Mouse (Mus musculus) brain, adult 2 months (tissue): ENCODE results near the gene Zrsr1.

ENCODE experiments used
- DNase-seq: peaks from one replicate; pipeline ENCODE4 v3.0.0; 2011; ENCODE audit warnings: low read depth, low spot score

Zrsr1 gene

DNA sequence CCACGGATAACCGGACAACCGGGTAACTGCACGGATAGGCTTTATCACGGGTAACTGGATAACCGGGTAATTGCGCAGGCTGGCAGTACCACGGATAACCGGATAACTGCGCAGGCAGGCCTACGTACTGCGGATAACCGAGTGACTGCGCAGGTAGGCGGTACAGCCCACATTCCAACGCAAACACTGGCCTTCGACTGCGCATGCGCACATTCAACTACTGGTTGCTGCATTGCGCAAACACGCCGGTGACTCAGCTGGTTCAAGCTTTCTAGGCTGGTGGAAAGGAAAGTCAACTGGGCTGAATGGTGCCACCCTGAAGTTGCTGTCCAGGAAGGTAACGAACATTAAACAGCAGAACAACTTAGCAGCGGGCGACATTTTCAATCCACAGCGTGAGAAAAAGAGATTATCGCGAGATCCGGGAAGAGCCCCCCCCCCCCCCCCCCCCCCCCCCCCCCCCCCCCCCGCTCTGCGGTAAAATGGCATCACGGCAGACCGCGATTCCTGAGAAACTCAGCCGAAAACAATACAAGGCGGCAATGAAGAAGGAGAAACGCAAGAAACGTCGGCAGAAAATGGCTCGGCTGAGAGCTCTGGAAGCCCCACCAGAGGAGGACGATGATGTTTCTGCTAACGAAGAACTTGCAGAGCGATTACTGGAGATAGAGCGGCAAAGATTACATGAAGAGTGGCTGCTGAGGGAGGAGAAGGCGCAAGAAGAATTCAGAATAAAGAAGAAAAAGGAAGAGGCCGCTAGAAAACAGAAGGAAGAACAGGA, 1.1 kb downstream of the Zrsr1 start:
- peak; percentile 92 for DNase-seq

DNA sequence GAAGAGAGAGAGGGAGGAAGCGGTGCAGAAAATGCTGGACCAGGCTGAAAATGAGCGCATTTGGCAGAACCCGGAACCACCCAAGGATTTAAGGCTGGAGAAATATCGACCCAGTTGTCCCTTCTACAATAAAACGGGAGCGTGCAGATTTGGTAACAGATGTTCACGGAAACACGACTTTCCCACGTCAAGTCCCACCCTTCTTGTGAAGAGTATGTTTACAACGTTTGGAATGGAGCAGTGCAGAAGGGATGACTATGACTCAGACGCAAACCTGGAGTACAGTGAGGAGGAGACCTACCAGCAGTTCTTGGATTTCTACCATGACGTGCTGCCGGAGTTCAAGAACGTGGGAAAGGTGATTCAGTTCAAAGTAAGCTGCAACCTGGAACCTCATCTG, 1.8 kb downstream of the Zrsr1 start:
- DNase-seq = peak; percentile 78

DNA sequence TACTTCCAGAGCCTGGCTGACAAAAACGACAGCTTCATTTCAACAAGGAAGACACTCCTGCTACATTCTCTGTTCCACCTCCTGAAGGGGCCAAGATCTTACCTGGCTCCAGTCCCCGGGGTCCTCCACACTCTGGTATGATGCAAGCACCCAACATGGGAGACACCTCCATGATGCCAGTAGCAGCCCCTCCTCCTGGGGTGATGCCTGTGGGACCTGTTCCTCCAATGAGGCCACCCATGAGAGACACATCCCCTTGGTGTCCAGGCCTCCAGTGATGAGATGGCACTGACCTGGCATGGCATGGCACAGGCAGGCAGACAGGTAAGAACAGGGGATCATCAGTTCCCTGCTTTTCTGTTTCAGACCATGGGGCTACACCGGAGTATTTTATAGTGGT, 6.4 kb downstream of the Zrsr1 start:
- DNase-seq = no peak

DNA sequence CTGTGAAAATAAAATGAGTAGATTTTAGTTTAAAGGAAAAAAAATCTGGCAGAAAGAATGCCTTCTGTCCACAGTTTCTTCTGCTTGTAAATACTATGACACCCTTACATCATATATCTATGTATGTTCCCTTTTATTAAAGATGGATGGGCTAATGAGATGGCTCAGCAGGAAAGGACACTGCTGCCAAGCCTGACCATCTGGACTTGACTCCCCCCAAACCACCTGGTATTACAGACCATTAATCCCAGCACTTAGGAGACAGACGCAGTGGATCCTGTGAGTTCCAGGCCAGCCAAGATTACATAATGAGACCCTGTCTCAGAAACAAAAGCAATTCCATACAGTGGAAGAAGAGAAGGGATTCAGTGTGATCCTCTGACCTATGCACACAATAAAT, 6.9 kb downstream of the Zrsr1 start:
- peak; percentile 87 for DNase-seq

DNA sequence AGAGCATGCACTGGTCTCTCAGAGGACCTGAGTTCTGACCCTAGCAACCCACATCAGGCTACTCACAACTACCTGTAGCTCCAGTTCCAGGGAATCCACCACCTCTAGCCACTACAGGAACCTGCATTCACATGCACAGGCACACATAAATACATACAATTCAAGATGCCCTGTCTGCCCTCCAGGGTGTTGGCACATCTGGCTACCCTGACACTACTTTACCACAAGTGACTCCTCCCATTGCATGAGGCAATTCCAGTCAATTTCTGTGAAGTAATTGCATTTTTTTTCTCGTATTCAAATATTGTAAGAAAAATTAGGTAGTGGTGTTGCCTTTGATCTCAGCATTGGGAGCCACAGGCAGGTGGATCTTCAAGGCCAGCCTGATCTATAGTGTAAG, 7.4 kb downstream of the Zrsr1 start:
- no peak for DNase-seq

DNA sequence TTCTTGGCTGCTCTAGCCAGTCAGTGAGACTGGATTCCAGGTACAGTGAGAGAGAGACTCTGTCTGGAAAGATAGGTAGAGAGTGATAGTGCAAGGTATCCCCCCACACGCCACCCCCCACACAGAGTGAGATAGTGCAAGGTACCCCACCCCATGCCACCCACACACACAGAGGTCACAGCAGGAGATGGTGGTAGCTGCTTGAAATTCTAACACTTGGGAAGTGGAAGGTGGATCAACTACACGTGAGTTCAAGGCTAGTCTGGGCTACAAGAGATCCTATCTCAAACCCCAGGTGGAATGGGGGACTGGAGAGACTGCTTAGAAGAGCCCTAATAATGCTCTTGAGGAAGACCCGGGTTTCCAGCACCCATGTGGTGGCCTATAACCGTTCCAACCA, 9.2 kb downstream of the Zrsr1 start:
- DNase-seq = no peak

DNA sequence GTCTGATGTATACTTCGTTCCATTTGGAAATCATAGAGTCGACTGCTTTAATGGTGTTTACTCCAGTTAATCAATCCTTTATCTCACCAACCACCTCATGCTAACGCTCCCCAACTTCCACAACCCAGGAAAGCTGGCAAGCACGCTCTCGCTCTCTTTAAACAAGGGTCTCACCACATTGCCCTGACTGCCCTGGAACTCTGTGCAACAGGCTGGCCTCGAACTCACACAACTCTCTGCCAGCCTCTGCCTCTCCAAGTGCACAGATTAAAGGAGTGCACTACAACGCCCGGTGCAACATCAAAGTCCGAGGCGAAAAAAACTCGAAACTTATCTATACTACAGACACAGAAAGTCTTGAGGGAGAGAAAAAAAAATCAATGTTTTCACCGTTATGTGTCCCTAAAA, 9.7 kb downstream of the Zrsr1 start:
- DNase-seq = peak; percentile 20

DNA sequence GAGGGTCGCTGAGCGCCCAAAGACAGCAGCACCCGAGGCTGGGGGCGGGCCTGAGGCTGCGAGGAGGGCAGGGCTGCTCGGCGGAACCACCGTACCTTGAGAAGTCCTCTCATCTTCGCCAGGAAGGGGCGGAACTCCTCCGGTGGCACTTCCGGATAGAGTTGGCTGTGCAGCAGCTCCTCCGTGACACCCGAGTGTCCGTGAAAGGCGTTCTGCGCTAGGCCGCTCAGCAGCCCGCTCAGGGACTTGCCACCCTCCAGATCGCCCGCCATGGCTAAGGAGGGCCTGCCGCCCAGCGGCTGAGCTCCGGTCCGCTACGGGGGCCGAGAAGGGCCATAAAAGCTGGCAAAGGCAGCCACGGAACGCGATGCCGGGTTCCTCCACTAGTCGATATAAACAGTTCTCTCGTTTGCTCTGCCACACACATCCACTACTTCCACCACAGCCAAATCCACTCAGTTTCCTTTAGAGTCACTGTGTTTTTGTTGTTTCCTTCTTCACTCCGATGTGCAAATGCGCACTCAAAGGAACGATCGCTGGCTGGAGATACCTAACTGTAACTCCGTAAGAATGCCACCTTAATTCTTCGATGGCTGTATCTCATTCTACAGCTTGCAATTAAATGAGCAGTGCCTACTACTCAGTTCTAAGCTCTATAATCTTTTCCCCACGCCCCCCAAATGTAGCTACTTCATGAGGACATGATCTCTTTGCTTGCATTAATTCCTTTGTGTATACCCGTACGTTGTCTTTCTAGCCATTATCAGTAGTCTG, 10.4 kb downstream of the Zrsr1 start, which contains the start of the genes Gm28048 and Commd1:
Gene Gm28048, minus strand, starts transcription at position 107 of the 774 bp plus-strand sequence.
Gene Commd1, minus strand, starts transcription at position 399 of the 774 bp plus-strand sequence.
- peak; percentile 98 for DNase-seq

DNA sequence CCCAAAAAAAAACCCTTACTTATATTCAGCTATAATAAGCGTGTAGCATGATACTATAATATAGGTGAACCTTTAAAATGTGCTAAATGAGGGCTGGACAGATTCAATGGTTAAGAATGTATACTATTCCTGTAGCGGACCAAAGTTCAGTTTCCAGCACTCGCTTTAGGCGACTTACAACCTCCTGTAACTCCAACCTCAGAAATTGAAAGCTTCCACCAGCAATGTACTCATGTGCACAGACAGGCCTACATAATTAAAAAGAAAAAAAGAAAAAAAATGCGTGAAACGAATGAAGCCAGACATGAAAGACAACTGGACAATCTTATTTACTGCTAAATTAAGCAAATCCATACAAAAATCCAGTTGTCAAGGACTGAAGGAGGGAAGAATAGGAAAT, 11.0 kb downstream of the Zrsr1 start:
- DNase-seq = no peak

DNA sequence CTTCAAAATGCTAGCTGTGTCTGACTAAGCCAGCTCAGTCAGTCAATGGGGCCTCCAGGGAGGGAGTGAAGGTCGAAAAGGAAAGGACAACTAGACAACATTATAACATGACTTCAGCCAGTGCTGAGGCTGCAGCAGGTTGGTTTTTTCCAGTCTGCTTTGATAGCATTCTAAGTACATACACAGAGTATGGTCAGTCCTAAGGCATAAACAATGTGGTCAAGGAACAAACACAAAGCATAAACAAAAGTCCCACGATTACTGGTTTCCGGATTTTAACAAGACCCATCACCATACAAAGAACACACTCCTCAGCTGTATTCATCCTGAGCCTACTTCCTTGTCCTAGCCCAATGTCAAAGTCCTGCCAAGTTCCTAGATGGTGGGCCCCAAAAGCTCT, 13.7 kb downstream of the Zrsr1 start:
- no peak for DNase-seq

DNA sequence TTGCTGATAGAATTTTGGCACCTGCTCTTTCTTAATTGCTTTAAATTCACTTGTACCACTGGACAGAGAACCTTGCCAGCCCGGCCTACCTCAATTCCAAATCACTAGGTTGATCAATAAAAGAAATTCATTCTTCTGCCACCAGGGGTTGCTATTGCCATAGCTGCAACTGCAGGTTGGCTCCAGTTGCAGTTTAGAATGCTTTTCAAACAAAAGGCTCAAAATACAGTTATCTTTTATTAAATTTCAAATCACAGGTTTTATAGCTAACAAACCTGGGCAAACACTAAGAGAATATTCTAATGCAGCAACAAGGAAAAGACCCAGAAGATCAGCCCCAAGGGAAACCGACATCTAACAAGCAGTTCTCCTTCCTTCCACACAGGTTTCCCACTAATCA, 15.6 kb downstream of the Zrsr1 start:
- DNase-seq = peak; percentile 80

DNA sequence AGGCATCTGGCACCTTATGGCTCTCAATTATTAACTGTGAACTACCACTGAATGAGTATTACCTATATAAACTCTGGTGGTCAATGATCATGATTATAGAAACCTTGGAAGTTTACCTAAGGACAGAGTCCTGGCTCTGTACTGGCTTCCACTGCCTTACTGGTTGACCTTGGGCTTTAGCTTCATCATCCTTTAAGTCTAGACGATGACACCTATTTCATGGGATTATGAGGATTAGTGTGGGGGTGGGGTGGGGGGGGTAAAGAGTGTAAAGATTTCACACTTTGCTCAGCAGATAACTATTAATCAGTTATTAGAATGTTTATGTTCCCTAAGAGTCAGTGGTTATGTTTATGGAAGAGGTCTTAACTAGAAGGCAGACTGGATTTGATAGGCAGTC, 18.0 kb downstream of the Zrsr1 start:
- no peak for DNase-seq

DNA sequence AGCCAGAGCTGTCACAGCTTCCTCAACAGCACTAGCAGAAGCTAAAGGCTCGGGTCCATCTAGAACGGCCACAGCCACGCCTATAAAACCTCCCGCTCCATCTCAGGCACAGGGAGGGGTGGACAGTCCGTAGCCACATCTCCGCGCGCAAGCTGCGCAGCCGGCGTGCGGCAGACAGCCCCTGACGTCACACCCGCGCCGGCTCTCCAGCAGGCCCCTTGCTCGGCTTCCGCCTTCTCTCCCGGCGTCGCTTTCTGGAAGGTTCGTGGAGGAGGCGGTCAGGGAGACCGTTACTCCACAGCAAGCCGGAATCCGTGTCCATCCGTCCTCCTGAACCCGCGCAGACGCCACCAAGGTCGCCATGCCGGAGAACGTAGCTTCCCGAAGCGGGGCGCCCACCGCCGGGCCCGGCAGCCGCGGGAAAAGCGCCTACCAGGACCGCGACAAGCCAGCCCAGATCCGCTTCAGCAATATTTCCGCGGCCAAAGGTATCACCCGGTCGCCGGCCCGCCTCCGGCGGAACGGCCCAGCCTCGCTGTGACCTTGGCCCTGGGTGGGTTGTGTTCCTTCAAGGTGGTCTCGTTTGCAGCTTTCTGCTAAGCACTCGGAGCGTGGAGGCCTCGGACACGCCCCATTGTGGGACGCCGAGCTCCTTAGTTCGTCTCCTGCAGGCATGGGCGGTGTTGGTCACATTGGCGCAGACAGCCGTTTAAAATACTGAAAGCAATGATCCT, 18.8 kb downstream of the Zrsr1 start, which contains the start of gene Cct4:
Gene Cct4, plus strand, starts transcription at position 127 of the 734 bp plus-strand sequence.
- DNase-seq = peak; percentile 98

DNA sequence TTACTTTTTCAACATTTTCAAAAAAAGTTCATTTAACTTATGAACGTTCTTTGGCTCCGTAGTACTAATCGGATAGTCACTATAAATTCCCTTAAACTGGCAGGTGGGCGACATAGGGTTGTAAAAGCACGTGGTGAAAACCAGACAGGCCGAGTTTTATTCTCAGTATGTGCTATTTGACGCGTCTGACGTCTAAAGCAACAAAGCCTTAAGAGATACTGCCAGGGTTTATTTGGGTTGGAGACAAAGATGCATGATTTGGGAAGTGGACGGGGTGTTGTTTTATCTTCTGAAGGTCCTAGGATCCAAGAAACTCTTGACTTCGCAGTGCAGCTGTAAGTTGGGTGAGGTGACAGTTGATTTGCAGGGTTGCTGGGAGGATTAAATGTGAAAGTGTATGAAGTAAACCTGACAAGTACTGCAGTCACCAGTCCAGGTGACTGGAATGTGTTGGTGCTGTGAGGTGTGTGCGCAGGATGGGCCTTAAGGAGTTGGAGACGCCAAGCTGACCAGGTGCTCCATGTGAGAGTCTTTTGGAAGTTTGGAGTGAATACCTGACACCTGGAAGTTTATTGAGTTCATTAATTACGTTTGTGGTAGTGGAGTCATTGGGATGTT, 19.5 kb downstream of the Zrsr1 start:
- no peak for DNase-seq

DNA sequence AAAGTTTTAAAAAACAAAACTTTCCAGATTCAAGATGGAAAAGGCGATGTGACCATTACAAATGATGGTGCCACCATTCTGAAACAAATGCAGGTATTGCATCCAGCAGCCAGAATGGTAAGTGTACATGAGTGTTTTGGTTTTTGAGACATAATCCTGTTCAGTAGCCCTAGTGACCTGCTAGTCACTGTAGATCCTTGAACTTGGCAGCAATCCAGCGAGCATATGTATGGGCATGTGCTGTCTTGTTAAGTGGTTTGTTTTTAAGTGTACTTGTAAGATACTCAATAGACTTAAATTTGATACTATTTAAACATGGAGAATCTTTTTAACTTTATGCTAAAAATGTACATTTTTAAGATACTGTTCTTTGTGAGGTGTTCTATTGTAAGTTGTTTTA, 22.5 kb downstream of the Zrsr1 start:
- peak; percentile 36 for DNase-seq

DNA sequence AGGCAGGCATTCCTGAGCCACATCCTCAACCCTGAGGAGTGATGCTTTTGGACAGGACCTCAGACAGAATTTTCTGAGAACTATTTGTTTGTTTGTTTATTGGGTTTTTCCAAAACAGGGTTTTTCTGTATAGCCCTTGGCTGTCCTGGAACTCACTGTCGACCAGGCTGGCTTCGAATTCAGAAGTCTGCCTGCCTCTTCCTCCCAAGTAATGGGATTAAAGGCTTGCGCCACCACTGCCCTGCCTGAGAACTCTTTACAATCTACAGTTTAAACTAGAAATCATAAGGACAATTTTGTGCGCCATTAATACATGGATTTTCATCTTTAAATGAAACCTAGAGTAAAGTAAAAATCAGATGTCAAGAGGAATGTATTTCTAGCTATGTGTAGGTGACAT, 23.7 kb downstream of the Zrsr1 start:
- no peak for DNase-seq

DNA sequence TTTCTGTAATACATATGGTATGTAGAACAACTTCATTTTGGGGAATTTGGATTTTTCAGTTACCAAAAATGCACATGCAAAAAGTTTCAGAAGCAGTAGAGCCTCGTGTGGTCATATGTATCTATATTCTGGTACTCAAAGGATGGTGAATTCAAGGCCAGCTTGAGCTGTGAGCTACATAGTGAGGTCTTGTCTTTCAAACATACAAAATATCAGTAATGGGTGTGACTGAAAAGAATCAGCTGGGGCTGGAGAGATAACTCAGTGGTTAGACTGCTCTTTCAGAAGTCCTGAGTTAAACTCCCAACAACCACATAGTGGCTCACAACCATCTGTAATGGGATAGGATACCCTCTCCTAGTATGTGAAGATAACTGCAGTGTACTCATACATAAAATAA, 26.5 kb downstream of the Zrsr1 start:
- DNase-seq = no peak

DNA sequence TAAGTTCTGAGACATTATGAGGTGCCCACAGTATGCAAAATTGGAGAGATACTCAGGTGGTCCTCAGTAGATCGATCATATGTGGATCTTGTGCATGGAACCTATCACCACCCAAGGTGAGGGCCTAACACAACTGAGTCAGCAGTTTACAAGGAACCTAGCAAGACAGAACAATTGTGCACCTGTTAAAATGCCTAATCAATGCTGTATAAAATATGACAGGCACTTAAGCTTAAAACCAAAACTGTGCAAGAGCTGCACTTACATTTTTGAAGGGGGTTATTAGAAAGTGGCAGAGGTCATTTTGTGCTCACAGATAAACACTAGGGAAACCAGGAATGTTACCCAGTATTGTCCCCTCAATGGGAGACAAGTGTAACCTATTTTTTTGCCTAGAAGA, 33.5 kb downstream of the Zrsr1 start:
- no peak for DNase-seq

DNA sequence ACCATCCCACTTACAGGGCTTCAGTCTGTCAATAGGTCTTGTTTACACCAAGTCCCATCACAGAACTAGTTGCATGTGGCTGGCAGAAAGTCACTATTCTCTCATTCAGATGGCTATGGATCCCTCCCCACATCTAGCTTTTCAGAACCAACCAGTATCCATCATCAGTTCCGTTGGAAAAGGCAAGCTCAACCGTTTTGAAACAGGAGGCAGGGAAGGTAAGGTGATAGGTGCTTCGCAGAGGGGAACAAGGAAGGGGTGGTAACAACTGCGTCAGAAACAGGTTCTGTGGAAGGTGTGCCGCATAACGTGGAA, 35.3 kb downstream of the Zrsr1 start:
- DNase-seq = no peak

DNA sequence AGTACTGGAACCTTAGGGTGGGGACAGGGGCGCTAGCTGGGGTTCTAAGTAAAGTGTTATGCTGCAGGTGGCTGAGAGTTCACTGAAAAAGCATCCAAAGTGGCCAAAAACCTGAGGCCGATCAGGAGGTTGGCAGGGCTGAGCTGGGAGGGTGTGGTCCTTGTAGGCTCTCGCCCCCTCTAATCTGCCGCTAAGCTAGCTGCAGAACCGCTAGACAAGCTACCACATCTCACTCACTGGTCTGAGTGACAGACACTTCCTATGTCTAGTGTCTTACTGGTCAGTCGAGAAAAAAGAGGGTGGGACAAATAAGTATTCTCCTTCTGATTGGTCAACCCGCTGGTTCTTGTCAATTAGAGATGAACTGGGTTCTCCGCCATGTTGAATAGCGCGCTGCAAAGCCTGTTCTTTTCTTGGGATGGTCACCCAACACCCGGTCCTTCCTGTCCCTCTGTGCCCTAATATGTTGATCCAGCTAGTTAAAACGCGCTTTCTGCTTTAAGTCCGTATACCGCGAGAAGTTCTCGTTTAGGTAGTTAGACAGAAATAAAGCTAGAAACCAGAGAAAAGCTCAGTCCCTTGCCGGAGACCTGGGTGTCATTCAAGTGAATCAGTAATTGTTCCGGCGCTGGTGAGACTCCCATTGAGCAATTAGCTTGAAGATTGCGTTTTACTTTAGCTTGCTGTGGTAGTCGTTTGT, 35.8 kb downstream of the Zrsr1 start, which contains the start of gene Fam161a:
Gene Fam161a, plus strand, starts transcription at position 51 of the 700 bp plus-strand sequence.
- peak; percentile 98 for DNase-seq

DNA sequence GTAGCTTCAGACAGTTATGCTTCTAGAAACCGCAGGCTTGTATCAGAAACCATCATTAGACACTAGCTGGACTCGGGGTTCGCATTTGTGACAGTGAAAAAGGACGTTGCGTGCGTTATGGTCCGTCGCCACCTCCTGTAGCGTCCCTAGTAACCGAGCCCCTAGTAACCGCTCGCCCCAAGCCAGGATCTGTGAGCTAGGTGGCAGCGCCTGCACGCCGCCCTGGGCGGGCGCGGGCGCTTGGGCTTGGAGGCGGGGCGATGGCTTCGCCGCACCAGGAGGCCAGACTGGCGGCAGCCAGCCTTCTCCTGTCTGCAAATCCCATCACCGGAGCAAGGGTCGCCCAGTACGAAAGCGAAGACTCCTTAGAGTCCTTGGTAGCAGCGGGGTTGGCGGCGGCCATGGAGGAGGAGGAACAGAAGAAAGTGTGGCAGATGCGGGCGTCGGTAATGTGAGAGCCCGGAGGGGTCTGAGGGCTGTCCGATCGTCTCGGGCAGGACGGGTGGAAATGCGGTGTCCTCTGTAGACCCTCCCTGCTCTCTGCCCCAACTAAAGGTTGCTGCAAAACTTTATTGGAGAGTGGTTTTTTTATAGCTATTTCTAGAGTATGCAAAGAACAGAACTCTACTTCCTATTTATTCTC, 36.5 kb downstream of the Zrsr1 start:
- peak; percentile 93 for DNase-seq
